ENCODE assay signal across 10 mouse cellular contexts in genomic region chr15:102003516-102003915, GRCm38 (mm10). TPM values are rescaled to one million over a fixed set of nuclear protein-coding genes. Genes with fewer than 3 reads are reported as not detected.
A peak's percentile ranks its signal among the peaks of the same experiment; 100 is the strongest.
DNase-seq lines count a peak whose midpoint lies in the region; ATAC-seq lines count a peak whose summit lies in the region.
"Had no signal": no experiment of that assay in that cellular context is flagged by ENCODE, and none has a peak within 500 bp of the region (broad histone marks: within the 10 kb centered on the region; RNA-seq: fewer than 3 reads in every experiment).

No protein-coding gene starts in this region.

- intact Hi-C loops in left cerebral cortex, postnatal 14 days (cut with DNase I), result no loop called here

- H3K9ac ChIP-seq in kidney, embryonic 14.5 days (ENCODE audit: low read depth, low read length), result peak overlapping the region; percentile 58; the same call in 1 of the 2 replicates
- H3K9ac ChIP-seq in forebrain, embryonic 13.5 days, result no peak overlapping the region
- H3K9ac ChIP-seq in limb, embryonic 15.5 days, result no peak overlapping the region
- peak overlapping the region; percentile 52; the same call in 1 of the 2 replicates for H3K9ac ChIP-seq in neural tube, embryonic 13.5 days

- peak overlapping the region; percentile 53 for H3K4me2 ChIP-seq in kidney, embryonic 14.5 days (replicated peaks; ENCODE audit: low read depth, low read length)
- peak overlapping the region; percentile 52 for H3K4me2 ChIP-seq in forebrain, embryonic 13.5 days
- peak overlapping the region; percentile 58 for H3K4me2 ChIP-seq in limb, embryonic 15.5 days
- peak overlapping the region; percentile 49 for H3K4me2 ChIP-seq in neural tube, embryonic 13.5 days

- WGBS in kidney, embryonic 14.5 days, result 17% methylated on average over 12 of the region's 12 CpGs
- WGBS in forebrain, embryonic 13.5 days, result 9% methylated on average over 12 of the region's 12 CpGs
- WGBS in limb, embryonic 15.5 days, result 26% methylated on average over 12 of the region's 12 CpGs
- 20% methylated on average over 12 of the region's 12 CpGs for WGBS in neural tube, embryonic 13.5 days

- peaks cover 28% of the 10 kb centered on the region for H3K27me3 ChIP-seq in kidney, embryonic 14.5 days (ENCODE audit: control insufficient read depth, insufficient read depth, low read length)
- peaks cover 68% of the 10 kb centered on the region for H3K27me3 ChIP-seq in forebrain, embryonic 13.5 days
- peaks cover 49% of the 10 kb centered on the region for H3K27me3 ChIP-seq in limb, embryonic 15.5 days
- H3K27me3 ChIP-seq in neural tube, embryonic 13.5 days, result peaks cover 70% of the 10 kb centered on the region

- no peak for DNase-seq in kidney, postnatal 14 days
- no peak for DNase-seq in spleen, adult 12 weeks (ENCODE audit: low spot score)
- DNase-seq in urinary bladder, adult 18-20 months (ENCODE audit: low spot score in 2 of 2), result no peak
- DNase-seq in left cerebral cortex, postnatal 14 days (ENCODE audit: low spot score in 2 of 2), result no peak

- 0 out of 2 replicates have a peak, but pooled peaks cover 2% of the 10 kb centered on the region for H3K4me1 ChIP-seq in kidney, embryonic 14.5 days (ENCODE audit: control insufficient read depth, insufficient read depth, low read length)
- peaks cover 22% of the 10 kb centered on the region for H3K4me1 ChIP-seq in forebrain, embryonic 13.5 days
- peaks cover 29% of the 10 kb centered on the region for H3K4me1 ChIP-seq in limb, embryonic 15.5 days
- H3K4me1 ChIP-seq in neural tube, embryonic 13.5 days (replicated peaks), result peaks cover 38% of the 10 kb centered on the region

- no peaks in the 10 kb centered on the region for H3K36me3 ChIP-seq in kidney, embryonic 14.5 days (ENCODE audit: control insufficient read depth, insufficient read depth, low read length)
- H3K36me3 ChIP-seq in forebrain, embryonic 13.5 days (ENCODE audit: poor library complexity, severe bottlenecking), result no peaks in the 10 kb centered on the region
- no peaks in the 10 kb centered on the region for H3K36me3 ChIP-seq in limb, embryonic 15.5 days
- H3K36me3 ChIP-seq in neural tube, embryonic 13.5 days, result no peaks in the 10 kb centered on the region

- H3K4me3 ChIP-seq in kidney, embryonic 14.5 days (ENCODE audit: low read length), result peak overlapping the region; percentile 42
- peak overlapping the region; percentile 21 for H3K4me3 ChIP-seq in forebrain, embryonic 13.5 days
- peak overlapping the region; percentile 34 for H3K4me3 ChIP-seq in limb, embryonic 15.5 days
- peak overlapping the region; percentile 24; the same call in 1 of the 2 replicates for H3K4me3 ChIP-seq in neural tube, embryonic 13.5 days

- H3K9me3 ChIP-seq in kidney, embryonic 14.5 days (ENCODE audit: control insufficient read depth, low read length), result no peaks in the 10 kb centered on the region
- H3K9me3 ChIP-seq in forebrain, embryonic 13.5 days (replicated peaks), result no peaks in the 10 kb centered on the region
- no peaks in the 10 kb centered on the region for H3K9me3 ChIP-seq in limb, embryonic 15.5 days
- H3K9me3 ChIP-seq in neural tube, embryonic 13.5 days, result no peaks in the 10 kb centered on the region

- H3K27ac ChIP-seq in kidney, embryonic 14.5 days (ENCODE audit: low read depth, low read length), result no peak overlapping the region
- no peak overlapping the region for H3K27ac ChIP-seq in forebrain, embryonic 13.5 days
- H3K27ac ChIP-seq in limb, embryonic 15.5 days, result no peak overlapping the region
- H3K27ac ChIP-seq in neural tube, embryonic 13.5 days (replicated peaks), result no peak overlapping the region

- ATAC-seq in kidney, embryonic 14.5 days (ENCODE audit: low FRiP score, low TSS enrichment), result no peak
- ATAC-seq in forebrain, embryonic 13.5 days, result no peak
- ATAC-seq in limb, embryonic 15.5 days (ENCODE audit: insufficient number of reproducible peaks, low FRiP score, low TSS enrichment, low read depth), result no peak
- ATAC-seq in neural tube, embryonic 13.5 days (ENCODE audit: low read depth), result no peak

RNA-seq across cellular contexts. Expression of gene Krt8, which starts 0.8 kb away (rescaled TPM):
- polyA plus RNA-seq in kidney, embryonic 14.5 days (2014; fragmentation: Nextera tagmentation; extraction: Ambion mirVana), result 179 and 184 TPM in 2 replicates
- polyA plus RNA-seq in forebrain, embryonic 13.5 days (2015; fragmentation: Nextera tagmentation; extraction: Ambion mirVana), result 1.7 and 2.6 TPM in 2 replicates
- 70.8 and 75.5 TPM in 2 replicates for polyA plus RNA-seq in limb, embryonic 15.5 days (2015; fragmentation: Nextera tagmentation; extraction: Ambion mirVana)
- polyA plus RNA-seq in neural tube, embryonic 13.5 days (2015; fragmentation: Nextera tagmentation; extraction: Ambion mirVana), result 0.82 and 4.3 TPM in 2 replicates
- not detected for total RNA-seq in left cerebral cortex, postnatal 14 days (2021)
- total RNA-seq: neutrophil, adult 5-6 weeks had no signal

RNA-seq across cellular contexts. Expression of gene Krt18, which starts 24.5 kb away (rescaled TPM):
- polyA plus RNA-seq in kidney, embryonic 14.5 days (2014; fragmentation: Nextera tagmentation; extraction: Ambion mirVana), result 140 and 164 TPM in 2 replicates
- polyA plus RNA-seq in forebrain, embryonic 13.5 days (2015; fragmentation: Nextera tagmentation; extraction: Ambion mirVana), result 2.4 and 6.3 TPM in 2 replicates
- polyA plus RNA-seq in limb, embryonic 15.5 days (2015; fragmentation: Nextera tagmentation; extraction: Ambion mirVana), result 39.0 and 44.4 TPM in 2 replicates
- 1.4 and 3.8 TPM in 2 replicates for polyA plus RNA-seq in neural tube, embryonic 13.5 days (2015; fragmentation: Nextera tagmentation; extraction: Ambion mirVana)
- under 1 TPM; 0.24 to 0.85 TPM for total RNA-seq in left cerebral cortex, postnatal 14 days (2021)

RNA-seq across cellular contexts. Expression of gene Krt78, which starts 49.4 kb away (rescaled TPM):
- not detected in 2 replicates for polyA plus RNA-seq in kidney, embryonic 14.5 days (2014; fragmentation: Nextera tagmentation; extraction: Ambion mirVana)
- polyA plus RNA-seq in forebrain, embryonic 13.5 days (2015; fragmentation: Nextera tagmentation; extraction: Ambion mirVana), result not detected in 2 replicates
- 13.3 and 15.6 TPM in 2 replicates for polyA plus RNA-seq in limb, embryonic 15.5 days (2015; fragmentation: Nextera tagmentation; extraction: Ambion mirVana)
- polyA plus RNA-seq in neural tube, embryonic 13.5 days (2015; fragmentation: Nextera tagmentation; extraction: Ambion mirVana), result not detected in 2 replicates
- total RNA-seq in left cerebral cortex, postnatal 14 days (2021), result not detected
- total RNA-seq: hematopoietic stem cell, adult 5-6 weeks; neutrophil, adult 5-6 weeks had no signal

Comparison
In these comparisons a context has a peak if more than half of its experiments do, and no peak if none do; other contexts are left out.
1. H3K9ac ChIP-seq: peak in kidney, embryonic 14.5 days (single experiment) and neural tube, embryonic 13.5 days (single experiment); none in forebrain, embryonic 13.5 days (single experiment) and limb, embryonic 15.5 days (single experiment).
2. RNA of gene Krt8, which starts 0.8 kb away (polyA plus RNA-seq): 179 to 184 TPM in kidney, embryonic 14.5 days and 70.8 to 75.5 TPM in limb, embryonic 15.5 days; 1.7 to 2.6 TPM in forebrain, embryonic 13.5 days and 0.82 to 4.3 TPM in neural tube, embryonic 13.5 days; every median in the first group is over 10 times any median in the second.
3. RNA of gene Krt78, which starts 49.4 kb away (polyA plus RNA-seq): 13.3 to 15.6 TPM in limb, embryonic 15.5 days; not detected in neural tube, embryonic 13.5 days, not detected in kidney, embryonic 14.5 days and not detected in forebrain, embryonic 13.5 days; every median in the first group is over 10 times any median in the second.
4. Peak in every context shown above with its lines, with median percentiles within 50 percentile points of each other: H3K4me2 ChIP-seq and H3K4me3 ChIP-seq.